Mouse (Mus musculus) retina, postnatal 7 days (tissue): ENCODE measurements around the gene H2-M11.

Experiments
- DNase-seq: peaks from one replicate; pipeline ENCODE4 v3.0.0-alpha.2; 2012; ENCODE audit warnings: low read depth, low spot score

H2-M11 gene

GRCm38 (mm10) chr17:36546775-36547174 is at the start of gene H2-M11:
Gene H2-M11 (plus strand): TSS chr17:36547075.
- DNase-seq, result no peak

- no peak for DNase-seq
Measured at GRCm38 (mm10) chr17:36500435-36500834, 46.4 kb upstream of the H2-M11 start.

DNA sequence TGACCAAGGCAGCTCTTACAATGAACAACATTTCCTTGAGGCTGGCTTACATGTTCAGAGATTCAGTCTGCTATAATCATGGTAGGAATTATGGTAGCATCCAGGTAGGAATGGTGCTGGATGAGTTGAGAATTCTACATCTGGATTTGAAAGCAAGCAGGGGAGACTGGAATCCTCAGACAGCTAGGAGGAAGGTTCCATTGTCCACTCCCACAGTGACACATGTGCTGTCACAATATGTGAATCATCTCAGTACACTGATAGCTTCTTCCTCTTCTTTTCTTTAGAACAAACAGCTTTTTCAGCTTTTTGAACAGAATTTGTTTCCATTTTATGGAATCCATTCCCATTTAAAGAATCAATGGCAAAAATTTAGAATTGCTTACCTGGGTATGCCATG is 43.0 kb upstream of the H2-M11 start:
- no peak for DNase-seq
